Mouse (Mus musculus): ENCODE measurements around the gene Kif26b.

Gene Kif26b

DNA sequence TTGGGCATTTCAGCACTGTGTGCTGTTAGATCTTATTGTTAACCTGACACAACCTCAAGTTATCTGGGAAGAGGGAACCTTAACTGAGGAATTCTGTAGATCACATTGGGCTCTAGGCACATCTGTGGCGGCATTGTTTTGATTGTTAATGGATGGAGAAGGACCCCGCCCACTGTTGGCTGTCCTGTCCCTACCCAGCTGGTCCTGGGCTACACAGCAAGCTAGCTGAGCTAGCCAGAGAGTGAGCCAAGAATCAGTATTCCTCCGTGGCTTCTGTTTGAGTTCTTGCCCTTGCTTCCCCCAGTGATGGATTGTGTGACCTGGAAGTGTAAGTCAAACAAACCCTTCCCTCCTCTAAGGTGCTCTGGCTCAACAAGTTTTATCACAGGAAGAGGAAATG lies 132.1 kb downstream of the Kif26b start:
- in situ Hi-C loops (cut with MboI): no loop called here

DNA sequence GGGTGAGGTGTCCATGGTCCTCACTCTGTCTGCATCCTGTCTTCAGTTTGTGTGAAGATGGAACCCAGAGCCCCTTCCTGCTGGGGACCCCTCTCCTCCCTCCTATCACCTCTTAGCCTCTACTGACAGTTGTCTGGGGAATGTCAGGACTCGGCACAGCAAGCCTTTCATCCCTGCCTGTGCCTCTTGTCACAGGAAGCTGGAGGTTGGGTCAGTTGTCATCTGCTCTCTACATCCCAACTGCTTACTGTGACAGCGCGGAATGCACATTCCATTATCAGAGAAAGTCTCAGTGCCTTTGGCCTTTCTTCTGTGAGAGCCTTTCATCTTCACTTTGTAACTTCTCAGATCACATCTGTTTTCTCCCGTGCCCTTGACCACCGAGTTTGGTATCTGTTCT lies 132.6 kb downstream of the Kif26b start:
- in situ Hi-C loops (cut with MboI): no loop called here

DNA sequence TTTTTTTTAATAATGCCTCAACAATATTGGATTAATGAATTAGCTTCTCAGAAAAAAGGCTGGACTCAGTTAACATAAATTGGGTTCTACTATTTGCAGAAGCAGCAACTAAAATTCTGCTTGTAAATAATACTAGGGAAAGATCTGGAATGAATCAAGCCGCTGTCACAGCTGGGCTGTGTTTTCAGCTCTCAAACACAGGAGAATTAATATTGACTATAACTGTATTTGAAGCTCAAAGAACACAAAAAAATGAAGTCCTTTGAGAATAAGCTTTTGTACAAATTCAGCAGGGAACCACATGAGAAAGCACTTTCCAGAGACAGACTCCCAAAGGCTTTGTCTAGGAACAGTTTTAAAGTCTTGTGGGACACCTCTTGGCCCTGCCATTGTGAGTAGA lies 134.6 kb downstream of the Kif26b start:
- in situ Hi-C loops (cut with MboI): no loop called here

DNA sequence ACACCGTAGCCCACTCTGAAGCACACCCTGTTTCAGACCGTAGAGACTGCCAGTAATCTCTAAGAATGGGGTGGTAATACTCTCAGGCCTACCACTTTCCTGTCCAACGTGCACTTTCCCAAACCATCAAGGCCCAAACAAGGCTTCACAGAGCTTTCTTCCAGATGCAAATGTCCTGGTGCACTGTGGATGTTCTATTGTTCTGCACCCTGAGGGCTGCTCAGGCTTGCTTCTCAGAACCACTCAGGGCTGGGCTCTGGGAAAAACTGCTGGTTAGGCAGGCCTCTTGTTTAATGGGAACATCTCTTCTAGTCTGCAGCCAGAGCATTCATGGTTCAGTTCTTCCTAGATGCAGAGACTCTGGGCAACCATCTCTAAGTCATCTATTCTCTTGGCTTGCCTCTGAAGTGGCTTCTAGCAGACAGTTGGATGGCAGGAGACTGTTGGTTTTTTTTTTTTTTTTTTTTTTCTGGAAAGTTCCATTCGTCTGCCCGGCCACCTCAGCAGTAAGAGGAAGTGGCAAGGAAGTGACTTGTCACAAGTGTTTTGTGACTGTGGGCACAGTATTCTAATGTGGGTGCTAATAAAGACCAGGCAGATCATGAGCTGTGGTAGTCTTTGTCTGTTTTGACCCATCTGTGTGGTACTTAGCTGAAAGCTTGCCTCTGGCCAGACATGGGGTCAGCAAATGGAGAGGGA lies 135.5 kb downstream of the Kif26b start:
- in situ Hi-C loops (cut with MboI): no loop called here

DNA sequence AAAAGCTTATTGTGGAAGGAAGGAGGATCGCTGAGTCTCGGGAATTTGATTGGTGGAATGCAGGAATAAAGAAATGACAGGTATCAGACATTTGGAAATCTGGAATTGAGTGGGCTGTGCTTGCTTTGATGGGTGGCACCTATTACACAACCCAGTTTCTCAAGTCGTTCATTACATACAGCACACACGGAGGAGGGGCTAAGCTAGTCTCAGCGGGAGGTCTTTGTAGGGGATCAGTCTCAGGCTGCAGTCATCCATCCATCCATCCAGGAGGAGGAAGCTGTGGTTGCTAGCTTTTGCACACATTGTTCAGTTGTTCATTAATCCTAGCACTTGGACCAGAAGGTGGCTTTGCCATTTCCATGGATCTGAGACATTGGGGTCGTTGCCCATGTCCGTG lies 137.6 kb downstream of the Kif26b start:
- in situ Hi-C loops (cut with MboI): no loop called here

DNA sequence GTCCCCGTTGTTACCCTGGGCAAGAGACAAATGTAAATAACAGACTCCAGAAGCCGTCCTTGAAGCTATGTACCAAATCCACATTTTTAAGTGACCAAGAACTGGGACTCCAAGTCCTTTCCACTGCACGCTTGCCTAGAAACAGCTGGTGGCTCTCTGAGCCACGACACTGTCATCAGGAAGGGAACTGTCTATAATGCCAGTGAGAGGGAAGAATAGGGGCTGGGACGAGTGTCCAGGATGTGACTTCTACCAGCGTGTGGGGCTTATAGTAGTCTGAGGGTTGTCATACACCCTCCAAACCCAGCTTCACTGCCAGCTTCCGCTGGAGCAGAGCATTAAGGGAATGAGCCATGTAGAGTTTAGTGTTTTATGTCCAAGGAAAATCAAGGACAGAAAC lies 138.9 kb downstream of the Kif26b start:
- in situ Hi-C loops (cut with MboI): no loop called here

DNA sequence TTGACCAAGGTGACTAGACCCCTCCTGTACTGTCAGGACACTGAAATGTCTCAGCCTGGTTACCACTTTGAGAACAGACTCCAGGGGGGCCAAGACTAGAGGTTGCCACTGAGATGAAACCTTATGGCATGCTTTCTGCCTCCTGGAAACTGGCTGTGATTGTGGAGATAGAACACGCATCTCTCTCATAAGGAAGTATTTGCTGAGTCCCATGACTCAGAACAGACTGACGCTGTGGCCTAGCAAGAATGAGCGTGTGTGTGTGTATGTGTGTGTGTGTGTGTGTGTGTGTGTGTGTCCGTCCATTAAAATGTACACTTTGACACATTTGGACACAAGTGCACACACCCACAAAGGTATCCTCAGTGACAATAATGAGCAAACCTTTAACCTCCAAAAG lies 140.0 kb downstream of the Kif26b start:
- in situ Hi-C loops (cut with MboI): no loop called here

DNA sequence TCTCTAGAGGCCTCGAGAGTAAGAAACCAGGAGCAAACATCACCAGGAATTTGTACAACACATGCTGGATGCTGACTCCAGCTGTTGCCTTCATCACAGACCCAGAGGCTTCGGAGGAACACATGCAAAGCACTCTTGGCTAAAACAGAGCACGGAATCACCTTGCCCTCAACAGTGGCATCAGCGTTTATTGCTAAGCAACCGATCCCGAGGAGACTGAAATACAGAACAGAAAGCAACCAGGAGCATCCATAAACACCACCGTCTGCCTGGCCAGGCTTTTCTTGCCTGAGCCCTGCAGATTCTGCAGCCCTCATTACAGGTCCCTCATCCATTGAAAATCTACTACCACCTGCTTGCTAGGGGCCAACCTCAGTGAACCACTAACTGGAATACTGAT lies 144.1 kb downstream of the Kif26b start:
- in situ Hi-C loops (cut with MboI): no loop called here

DNA sequence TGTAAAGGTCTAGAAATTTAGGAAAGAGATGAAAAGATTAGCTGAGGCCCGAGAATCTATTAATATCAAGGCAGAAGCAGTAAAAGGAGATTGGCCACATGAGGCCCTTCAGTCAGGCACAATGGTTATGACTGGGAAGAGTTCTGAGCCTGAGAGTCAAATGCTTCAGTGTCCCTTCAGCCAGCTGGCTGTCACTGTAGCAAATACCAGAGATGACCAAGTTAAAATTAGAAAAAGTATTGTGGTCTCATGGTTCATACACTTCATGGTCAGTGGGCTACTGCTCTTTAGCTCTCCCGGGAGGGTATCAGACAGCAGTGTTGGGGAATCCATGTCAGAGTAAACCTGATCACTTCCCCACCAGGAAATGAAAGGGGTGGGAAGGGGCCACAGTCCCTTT lies 144.6 kb downstream of the Kif26b start:
- in situ Hi-C loops (cut with MboI): no loop called here

DNA sequence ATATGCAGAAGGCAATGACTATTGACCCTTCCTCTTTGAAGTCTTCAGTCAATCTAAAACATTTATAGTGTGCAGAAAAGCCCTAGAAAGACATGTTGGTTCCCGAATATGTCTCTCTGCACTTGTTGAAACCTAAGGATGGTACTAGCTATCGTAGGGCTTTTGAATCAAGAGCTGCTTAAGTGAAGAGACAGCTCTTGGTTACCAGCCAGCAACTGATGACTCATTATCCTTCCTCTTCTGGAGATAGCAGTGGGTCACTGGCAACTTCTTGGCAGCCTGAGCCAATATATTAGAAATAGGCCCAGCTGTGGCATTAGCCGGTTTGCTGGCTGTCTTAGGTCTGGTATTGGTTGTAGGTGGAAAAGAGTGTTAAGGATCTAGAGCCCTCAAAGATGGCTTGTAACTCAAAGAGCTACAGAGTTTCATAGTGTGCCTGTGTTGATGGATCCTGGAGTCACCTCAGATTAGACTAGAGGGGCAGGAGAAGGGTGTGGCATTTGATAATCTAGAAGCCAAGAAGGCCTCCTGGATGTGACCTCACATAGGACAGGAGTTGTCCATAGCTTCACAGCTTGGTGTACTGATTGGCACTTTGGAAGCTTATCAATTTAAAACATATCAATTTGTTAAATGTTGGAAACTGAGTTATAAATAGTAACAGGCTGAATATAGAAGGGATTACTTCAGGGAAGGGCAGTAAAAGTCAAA lies 146.8 kb downstream of the Kif26b start:
- in situ Hi-C loops (cut with MboI): no loop called here

DNA sequence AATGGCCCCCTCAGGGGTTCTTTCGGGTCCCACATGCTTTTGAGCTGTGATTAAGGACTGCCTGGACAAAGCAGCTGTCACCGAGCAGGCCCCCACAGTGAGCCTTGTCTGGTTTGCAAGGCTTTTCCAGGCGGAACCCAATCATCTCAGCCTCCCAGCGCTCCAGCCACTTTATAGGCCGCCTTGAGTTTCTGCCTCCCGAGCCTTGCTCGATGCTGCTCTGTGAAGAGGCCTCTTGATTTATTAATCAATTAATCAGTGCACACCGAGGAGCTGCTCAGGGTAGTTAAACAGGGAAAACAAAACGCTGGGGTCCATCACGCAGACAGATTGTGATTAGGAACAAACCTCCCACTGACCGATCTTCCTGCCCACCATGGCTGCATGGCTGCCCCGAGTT lies 148.2 kb downstream of the Kif26b start:
- in situ Hi-C loops (cut with MboI): no loop called here

DNA sequence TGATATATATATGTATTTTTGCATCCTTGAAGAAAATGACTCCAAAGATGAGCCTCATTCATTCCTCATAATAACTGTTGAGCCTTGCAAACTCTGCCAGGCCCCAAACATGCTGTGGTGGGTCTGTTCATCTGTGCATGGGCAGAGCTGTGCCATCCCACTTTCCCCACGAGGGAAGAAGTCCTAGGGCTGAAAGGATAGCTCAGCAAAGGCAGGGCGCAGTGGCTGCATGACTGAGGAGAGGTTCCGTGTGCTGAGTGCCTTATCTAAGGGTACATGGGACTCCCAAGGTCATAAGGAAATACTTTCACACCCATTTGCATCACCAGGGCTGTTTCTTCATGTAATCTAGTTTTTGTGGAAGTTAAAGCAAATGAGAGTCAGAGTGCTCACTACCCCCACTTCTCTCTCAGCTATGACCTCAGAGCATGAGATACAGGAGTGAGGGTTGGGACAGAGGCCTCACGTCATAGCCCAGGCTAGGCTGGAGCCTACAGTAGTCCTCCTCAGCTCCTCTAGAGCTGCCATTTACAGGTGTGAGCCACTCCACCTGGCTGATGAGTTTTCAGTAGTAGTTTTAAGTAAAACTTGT lies 148.8 kb downstream of the Kif26b start:
- in situ Hi-C loops (cut with MboI): no loop called here

DNA sequence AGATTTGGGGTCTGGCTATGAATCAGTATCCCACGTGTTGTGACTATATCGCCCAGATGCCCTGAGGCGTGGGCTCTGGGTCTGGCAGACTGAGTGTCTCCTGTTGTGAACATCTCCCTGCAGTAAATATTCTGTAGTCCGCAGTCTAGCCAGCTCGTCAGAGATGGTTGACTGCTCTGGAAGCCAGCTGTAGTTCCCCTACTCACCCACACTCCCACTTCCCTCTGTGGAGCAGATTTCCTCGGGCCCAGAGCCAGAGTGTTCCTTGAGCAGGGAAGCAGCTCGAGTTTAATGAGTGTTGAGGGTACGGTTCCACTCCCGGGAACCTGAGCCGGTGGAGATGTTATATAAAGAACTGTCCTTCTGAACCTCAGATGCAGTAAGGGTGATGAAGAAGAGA lies 154.7 kb downstream of the Kif26b start:
- in situ Hi-C loops (cut with MboI): no loop called here

DNA sequence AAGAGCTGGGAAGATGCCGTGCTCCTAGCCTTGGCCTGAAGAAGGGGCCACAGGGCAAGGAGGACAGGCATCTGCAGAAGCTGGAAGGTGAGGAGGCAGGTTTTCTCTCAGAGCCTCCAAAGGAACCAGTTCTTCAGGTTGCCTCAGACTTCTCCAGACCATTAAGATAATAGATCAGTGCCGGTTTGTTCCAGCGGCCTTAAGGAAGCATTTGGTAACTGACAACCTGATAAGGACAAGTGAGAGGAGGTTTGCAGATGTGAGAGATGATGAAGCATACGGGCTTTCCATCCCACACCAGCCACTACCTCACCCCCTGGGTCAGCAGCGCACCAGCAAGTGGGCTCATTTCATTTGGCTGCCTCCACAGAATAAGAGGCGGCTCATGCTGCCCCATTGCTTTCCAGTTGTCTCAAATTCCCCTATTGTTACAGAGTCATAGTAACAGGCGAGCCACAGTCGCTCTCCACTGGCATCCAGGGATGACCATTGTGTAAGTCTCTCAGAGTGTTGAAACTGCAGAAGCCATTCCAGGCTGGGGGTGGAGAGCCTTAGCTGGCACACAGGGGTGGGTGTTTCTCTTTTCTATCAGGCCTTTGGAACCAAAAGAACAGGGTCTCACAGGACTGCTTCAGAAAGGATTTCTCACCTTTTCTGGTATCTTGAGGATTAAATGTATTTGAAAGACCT lies 156.2 kb downstream of the Kif26b start:
- in situ Hi-C loops (cut with MboI): no loop called here

DNA sequence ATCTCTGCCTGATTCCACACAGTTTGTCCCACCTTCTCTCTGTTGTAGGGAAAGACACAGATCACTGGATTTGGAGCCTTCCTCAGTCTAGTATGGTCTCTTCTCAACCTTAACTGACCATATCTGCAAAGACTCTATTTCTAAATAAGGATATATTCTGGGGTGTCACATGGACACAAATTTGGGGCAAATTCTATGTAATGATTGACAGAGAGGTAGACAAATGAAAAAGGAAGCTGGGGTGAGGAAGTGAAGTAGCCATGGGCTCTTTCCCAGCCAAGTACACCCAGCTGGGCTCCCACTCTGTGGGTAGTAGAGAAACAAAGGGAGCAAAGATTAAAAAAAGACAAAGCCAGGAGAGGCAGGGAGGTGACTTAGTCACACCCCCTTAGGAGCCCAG lies 158.0 kb downstream of the Kif26b start:
- in situ Hi-C loops (cut with MboI): no loop called here

DNA sequence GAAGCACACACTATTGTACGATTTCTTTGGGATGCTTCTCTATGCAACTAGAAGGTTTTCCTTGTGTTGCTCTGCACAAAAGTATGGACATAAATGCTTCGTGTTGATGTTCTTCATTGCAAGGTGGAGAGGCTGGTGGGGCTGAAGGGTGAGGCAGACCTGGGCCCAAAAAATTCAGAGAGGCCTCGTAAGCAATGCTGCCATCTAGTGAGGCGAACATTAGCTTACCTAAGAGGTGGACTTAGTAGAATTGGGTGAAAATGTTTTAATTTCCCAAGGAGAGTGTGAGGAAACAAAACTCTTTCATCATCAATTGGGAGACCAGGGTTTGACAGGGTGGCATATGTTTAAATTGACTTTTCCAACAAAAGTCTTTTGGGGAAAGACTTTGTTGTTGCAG lies 160.6 kb downstream of the Kif26b start:
- in situ Hi-C loops (cut with MboI): no loop called here

DNA sequence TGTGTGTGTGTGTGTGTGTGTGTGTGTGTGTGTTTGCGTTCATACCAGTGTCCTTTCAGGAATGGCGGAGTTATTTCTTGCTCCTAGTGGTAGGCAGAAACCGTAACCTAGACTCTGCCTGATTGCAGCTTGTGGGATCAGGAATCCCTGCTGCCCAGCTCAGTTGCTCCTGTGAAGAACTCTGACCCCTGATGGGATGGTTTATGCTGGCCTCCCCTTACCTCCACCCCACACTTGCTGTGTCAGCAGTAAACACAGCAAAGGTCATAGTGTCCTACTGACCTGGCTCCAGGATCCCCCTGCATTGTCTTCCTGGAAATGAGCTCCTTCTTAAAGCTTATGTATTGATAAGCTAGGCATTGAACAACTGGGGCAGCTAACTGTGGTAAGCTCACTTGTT lies 162.8 kb downstream of the Kif26b start:
- in situ Hi-C loops (cut with MboI): no loop called here

DNA sequence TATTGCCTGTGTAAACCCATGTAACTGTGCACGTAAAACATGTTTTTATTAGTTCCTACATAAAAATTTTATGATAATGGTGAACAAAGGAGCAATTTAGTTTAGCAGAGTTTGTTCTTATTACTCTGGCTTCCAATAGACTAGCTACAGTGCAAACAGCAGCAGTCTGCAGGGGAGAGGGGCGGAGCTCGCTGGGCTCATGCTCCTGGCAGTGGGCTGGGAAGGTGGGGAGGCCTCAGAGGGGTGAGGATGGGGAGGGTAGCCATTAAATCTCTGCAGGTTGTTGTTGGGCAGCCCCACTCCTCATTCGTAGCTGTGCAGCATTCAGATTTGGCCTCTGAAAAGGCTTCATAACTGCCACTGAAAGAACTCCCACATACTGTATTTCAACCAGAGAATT lies 171.2 kb downstream of the Kif26b start:
- in situ Hi-C loops (cut with MboI): no loop called here

DNA sequence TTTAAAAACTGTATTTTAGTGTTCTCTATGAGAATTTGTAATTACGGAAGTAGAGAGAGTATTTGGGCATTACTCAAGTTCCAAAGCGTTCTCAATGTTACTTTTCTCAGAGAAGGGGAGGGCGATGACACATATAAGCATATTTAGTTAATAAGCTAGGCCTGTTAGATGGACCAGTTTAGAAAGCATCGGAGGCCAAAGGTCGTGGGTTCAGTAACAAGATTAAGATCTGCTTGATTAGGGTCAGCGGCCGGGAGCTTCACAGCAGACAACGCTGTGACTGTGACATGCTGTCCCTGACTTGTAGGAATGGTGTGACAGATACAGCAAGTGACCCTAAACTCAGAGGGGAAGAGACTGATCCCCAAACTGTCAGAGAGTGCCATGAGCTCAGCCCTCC lies 174.6 kb downstream of the Kif26b start:
- in situ Hi-C loops (cut with MboI): no loop called here

DNA sequence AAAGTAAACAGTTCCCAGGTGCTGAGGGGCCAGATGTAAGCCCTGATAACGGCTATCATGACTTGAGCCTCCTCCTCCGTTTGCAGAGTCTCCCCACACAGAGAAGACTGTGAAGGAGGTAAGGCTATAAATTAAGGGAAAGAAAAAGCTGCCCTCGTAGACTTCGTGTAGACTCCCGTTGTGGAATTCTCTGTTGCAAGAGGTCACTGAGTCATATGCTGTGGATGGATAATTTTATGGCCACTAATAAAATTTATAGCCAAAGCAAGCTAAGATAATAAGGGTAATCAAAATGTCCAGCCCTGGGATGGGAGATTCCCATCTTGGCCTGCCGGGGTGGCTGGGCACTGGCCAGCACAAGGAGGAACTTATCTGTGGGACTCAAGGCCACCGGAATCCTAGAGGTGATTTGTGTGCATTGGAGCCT lies 179.0 kb downstream of the Kif26b start:
- in situ Hi-C loops (cut with MboI): no loop called here

DNA sequence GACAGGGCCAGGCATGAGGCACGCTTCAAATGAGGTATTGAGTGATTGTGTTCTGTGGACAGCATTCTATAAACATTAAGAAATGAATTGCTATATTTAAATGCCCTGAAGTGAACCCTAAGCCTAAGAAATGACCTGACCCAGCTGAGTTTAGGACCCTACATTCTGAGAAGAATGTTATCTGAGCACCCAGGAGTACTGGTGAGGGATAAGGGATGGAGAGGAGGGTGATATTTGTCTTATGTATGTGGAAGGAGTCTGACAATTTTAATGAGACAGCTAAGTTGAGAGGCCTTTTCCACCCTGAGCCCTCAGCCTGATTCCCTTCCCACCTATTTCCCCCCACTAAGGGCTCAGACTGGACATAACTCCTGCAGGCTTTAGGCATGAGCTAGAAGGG lies 179.4 kb downstream of the Kif26b start:
- in situ Hi-C loops (cut with MboI): no loop called here

DNA sequence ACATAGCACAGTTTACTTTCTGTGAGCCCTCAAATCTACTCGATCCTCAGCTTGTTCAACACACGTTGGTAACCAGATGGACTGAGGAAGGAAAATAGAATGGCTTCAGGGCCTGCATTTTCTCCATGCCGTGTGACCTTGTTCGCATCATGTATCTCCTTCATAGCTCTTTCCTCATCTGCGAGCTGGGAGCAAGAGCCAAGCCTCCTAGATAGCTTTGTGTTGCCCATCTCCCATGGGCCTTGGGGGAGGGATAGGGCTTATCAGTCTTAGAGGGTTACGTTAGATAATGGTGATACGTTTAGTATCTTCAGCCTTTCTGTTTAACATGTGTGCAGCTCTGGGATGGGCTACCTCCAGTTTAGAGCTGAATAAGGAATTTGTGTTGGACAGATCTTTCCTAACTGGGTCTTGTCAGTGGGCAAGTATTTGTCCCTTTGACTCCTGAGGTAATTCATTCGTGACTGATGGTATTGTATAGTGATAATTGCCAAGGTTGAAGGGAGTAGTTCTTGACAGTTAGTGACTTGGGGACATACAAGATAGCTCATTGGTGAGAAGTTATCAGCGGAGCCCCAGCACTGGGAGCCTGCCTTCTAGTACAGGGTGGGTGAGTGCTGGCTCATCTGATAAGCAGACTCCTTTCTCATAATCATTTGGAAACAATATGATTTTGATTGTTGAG lies 183.4 kb downstream of the Kif26b start:
- in situ Hi-C loops (cut with MboI): no loop called here
